Mouse (Mus musculus): ENCODE measurements around the gene 1700034J05Rik.

1700034J05Rik gene

GRCm38 (mm10) chr6:146954258-146954657 lies at the start of gene 1700034J05Rik:
1700034J05Rik (minus strand) TSS chr6:146954422.
- peak; percentile 20 for DNase-seq (ENCODE audit: low read depth)

GRCm38 (mm10) chr6:146999755-147000154 lies 45.5 kb upstream of the 1700034J05Rik start:
- DNase-seq (ENCODE audit: low read depth), result no peak

- DNase-seq (ENCODE audit: low read depth), result no peak
Measured at GRCm38 (mm10) chr6:146999302-146999701, 45.1 kb upstream of the 1700034J05Rik start.

GRCm38 (mm10) chr6:146998710-146999109 lies 44.5 kb upstream of the 1700034J05Rik start:
- no peak for DNase-seq (ENCODE audit: low read depth)

GRCm38 (mm10) chr6:146997006-146997405 lies 42.8 kb upstream of the 1700034J05Rik start:
- DNase-seq (ENCODE audit: low read depth), result no peak

- no peak for DNase-seq (ENCODE audit: low read depth)
Measured at GRCm38 (mm10) chr6:146995878-146996277, 41.7 kb upstream of the 1700034J05Rik start.

- DNase-seq (ENCODE audit: low read depth), result no peak
Measured at GRCm38 (mm10) chr6:146995391-146995790, 41.2 kb upstream of the 1700034J05Rik start.

- DNase-seq (ENCODE audit: low read depth), result peak; percentile 64
Measured at GRCm38 (mm10) chr6:146994236-146994635, 40.0 kb upstream of the 1700034J05Rik start.

- DNase-seq (ENCODE audit: low read depth), result no peak
Measured at GRCm38 (mm10) chr6:146984569-146984968, 30.3 kb upstream of the 1700034J05Rik start.

GRCm38 (mm10) chr6:146981249-146981835 lies 27.1 kb upstream of the 1700034J05Rik start:
- DNase-seq (ENCODE audit: low read depth), result no peak

GRCm38 (mm10) chr6:146979953-146980352 lies 25.7 kb upstream of the 1700034J05Rik start:
- no peak for DNase-seq (ENCODE audit: low read depth)

- DNase-seq (ENCODE audit: low read depth), result no peak
Measured at GRCm38 (mm10) chr6:146979115-146979744, 25.0 kb upstream of the 1700034J05Rik start.

- DNase-seq (ENCODE audit: low read depth), result peak; percentile 46
Measured at GRCm38 (mm10) chr6:146978691-146979114, 24.5 kb upstream of the 1700034J05Rik start.

- DNase-seq (ENCODE audit: low read depth), result no peak
Measured at GRCm38 (mm10) chr6:146976446-146976845, 22.2 kb upstream of the 1700034J05Rik start.

GRCm38 (mm10) chr6:146973830-146974229 lies 19.6 kb upstream of the 1700034J05Rik start:
- DNase-seq (ENCODE audit: low read depth), result no peak

- DNase-seq (ENCODE audit: low read depth), result no peak
Measured at GRCm38 (mm10) chr6:146973406-146973805, 19.2 kb upstream of the 1700034J05Rik start.

- DNase-seq (ENCODE audit: low read depth), result no peak
Measured at GRCm38 (mm10) chr6:146972740-146973139, 18.5 kb upstream of the 1700034J05Rik start.

GRCm38 (mm10) chr6:146972009-146972408 lies 17.8 kb upstream of the 1700034J05Rik start:
- DNase-seq (ENCODE audit: low read depth), result no peak

- no peak for DNase-seq (ENCODE audit: low read depth)
Measured at GRCm38 (mm10) chr6:146971366-146971765, 17.1 kb upstream of the 1700034J05Rik start.

- no peak for DNase-seq (ENCODE audit: low read depth)
Measured at GRCm38 (mm10) chr6:146970811-146971210, 16.6 kb upstream of the 1700034J05Rik start.

GRCm38 (mm10) chr6:146967836-146968235 lies 13.6 kb upstream of the 1700034J05Rik start:
- no peak for DNase-seq (ENCODE audit: low read depth)

GRCm38 (mm10) chr6:146966446-146967019 lies 12.3 kb upstream of the 1700034J05Rik start:
- DNase-seq (ENCODE audit: low read depth), result no peak

- DNase-seq (ENCODE audit: low read depth), result no peak
Measured at GRCm38 (mm10) chr6:146965139-146965772, 11.0 kb upstream of the 1700034J05Rik start.
